Mouse (Mus musculus): ENCODE results near the gene Atad2b.
A peak's percentile ranks its signal among the peaks of the same experiment; 100 is the strongest.

Atad2b gene

DNA sequence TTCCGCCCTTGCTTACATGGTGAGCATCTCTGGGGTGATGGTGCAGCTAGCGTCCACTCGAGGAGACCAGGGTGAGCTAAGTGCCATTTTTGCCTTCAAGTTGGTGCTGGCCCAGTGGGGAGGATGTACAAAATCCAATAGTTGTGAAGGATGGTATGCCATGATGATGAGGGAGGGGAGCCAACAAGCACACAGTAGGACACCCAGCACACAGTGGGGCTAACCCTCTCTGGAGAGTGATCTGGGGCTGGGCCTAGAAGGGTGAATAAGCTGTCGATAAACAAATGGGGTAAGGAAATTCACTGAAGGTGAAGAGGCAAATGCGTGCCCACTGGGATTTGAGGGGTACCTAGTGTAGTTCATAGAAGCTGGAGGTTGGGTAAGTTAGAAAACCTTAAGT, 167.6 kb downstream of the Atad2b start:
- DNase-seq (ENCODE audit: low read depth) = no peak

DNA sequence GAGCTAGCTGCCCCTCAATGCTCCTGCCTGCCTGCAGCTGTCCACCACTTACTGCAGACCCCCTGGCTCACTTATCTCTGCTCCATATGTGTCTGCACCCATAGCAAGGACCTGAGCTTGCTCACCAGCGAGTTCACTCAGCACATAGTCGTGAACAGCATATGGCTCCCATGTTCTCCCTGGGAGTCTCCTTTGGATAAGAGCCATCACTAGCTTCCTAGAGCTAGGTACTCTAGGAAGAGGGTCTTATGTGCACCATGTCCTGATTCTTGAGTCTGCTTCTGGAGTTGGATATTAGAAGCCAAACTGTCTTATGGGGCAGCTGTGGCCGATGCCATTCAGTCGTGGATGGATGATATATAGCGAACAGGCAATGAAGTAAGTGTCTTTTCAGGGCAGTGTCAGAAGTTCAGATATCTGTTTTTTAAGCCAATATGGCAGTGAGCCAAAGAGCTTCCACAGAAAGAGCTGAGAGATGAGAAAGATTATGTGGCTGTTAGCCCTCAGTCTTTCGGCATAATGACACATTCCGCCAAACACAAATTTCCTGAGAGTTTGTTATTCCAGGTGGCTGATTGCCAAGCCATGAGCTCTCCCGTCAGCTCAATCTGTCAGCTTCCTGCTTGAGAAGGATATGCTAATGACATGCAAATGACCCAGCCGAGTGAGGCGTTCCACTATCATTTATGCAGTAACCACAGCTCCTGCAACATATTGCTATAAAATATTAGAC, 170.8 kb downstream of the Atad2b start:
- DNase-seq (ENCODE audit: low read depth) = peak; percentile 11

DNA sequence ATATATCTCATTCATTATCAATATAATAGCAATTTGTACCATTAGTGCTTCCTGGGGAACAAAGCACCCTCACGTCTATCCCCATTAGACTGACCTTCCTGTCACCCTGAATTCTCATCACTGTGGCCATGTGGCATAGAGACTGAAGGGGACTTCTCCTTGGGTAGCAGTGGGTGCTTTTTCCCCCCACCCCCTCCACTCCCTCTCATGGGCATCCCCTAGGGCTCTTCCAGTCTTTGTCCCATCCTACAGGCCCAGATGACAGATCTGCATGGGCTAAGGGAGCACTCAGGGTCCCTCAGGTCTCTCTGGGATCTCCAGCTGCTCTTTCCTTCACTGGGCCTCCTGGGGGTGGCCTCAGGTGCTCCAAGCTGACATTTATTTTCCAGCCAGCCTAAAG, 171.5 kb downstream of the Atad2b start:
- no peak for DNase-seq (ENCODE audit: low read depth)

All from fibroblast of lung, adult 2 months (primary cell).